Mouse (Mus musculus) embryonic facial prominence, embryonic 14.5 days (tissue): ENCODE data around the gene Tbc1d22b. TPM values are rescaled to one million over a fixed set of nuclear protein-coding genes. Genes with fewer than 3 reads are reported as not detected.
A peak's percentile ranks its signal among the peaks of the same experiment; 100 is the strongest.

Experiments
- ATAC-seq: fragments of 200-750 bp; cut with Nextera tagmentation; 2 replicates; pipeline ENCODE4 v1.8.0; 2017; ENCODE audit warnings: low read depth, moderate number of reproducible peaks, moderate TSS enrichment
- DNase-seq: peaks from one replicate; pipeline ENCODE4 v3.0.0-alpha.2; 2015; ENCODE audit warnings: low spot score
- H3K27ac ChIP-seq: fragments of 300-500 bp; sonication (generic); replicated peaks from 2 replicates; pipeline ENCODE4 v1.5.1; 2014; ENCODE audit warnings: low read depth, mild to moderate bottlenecking, low read length, moderate library complexity
- H3K27me3 ChIP-seq: fragments of 300-500 bp; sonication (generic); replicated peaks from 2 replicates; pipeline ENCODE4 v1.6.1; 2014; ENCODE audit warnings: low read length; ENCODE audit not compliant: control insufficient read depth, insufficient read depth
- H3K36me3 ChIP-seq: fragments of 300-500 bp; sonication (generic); 2 replicates; pipeline ENCODE4 v1.6.1; 2014; ENCODE audit warnings: low read length, mixed read lengths; ENCODE audit not compliant: control insufficient read depth, insufficient read depth
- H3K4me1 ChIP-seq: fragments of 300-500 bp; sonication (generic); 2 replicates; pipeline ENCODE4 v1.6.1; 2014; ENCODE audit warnings: antibody characterized with exemption, low read length; ENCODE audit not compliant: control insufficient read depth, insufficient read depth
- H3K4me2 ChIP-seq: fragments of 300-500 bp; sonication (generic); 2 replicates; pipeline ENCODE4 v1.6.1; 2014; ENCODE audit warnings: low read depth, mild to moderate bottlenecking, low read length, moderate library complexity, mixed read lengths
- H3K4me3 ChIP-seq: fragments of 300-500 bp; sonication (generic); 2 replicates; pipeline ENCODE4 v1.5.1; 2014; ENCODE audit warnings: low read depth, mild to moderate bottlenecking, low read length
- H3K9ac ChIP-seq: fragments of 300-500 bp; sonication (generic); 2 replicates; pipeline ENCODE4 v1.6.1; 2014; ENCODE audit warnings: low read depth, mild to moderate bottlenecking, low read length, moderate library complexity, mixed read lengths
- H3K9me3 ChIP-seq: fragments of 300-500 bp; sonication (generic); 2 replicates; pipeline ENCODE4 v1.6.1; 2016; ENCODE audit warnings: low read length; ENCODE audit not compliant: control insufficient read depth
- WGBS: fragments of 180-500 bp; shearing (Covaris S2); extraction: QIAGEN DNeasy Blood & Tissue Kit; methylation state at CpG from one replicate; pipeline ENCODE4 v1.1.7; 2014; 5-methylcytosine and 5-hydroxymethylcytosine counted together
- polyA plus RNA-seq: library from polyadenylated mRNA; unstranded; fragments of >200 nt; fragmentation: Nextera tagmentation; extraction: Ambion mirVana; gene quantifications from 2 replicates; pipeline ENCODE4 v1.2.1, GENCODE M21; 2014

Gene Tbc1d22b
- 12.3 and 12.6 TPM in 2 replicates for polyA plus RNA-seq

GRCm38 (mm10) chr17:29549543-29550428, at the start of gene Tbc1d22b, which contains the start of gene Gm17657:
TSS of gene Tbc1d22b (plus strand) at chr17:29549785.
TSS of gene Gm17657 (minus strand) at chr17:29549638.
- Histone ChIP-seq H3K27me3 (no peaks in the 10 kb centered on the region), H3K27ac (no peak within 1 kb of the TSS), H3K4me3 (peak within 1 kb of the TSS; percentile 91), H3K4me1 (peaks cover 10% of the 10 kb centered on the region), H3K4me2 (peak within 1 kb of the TSS; percentile 89), H3K9me3 (no peaks in the 10 kb centered on the region), H3K9ac (peak within 1 kb of the TSS; percentile 90), H3K36me3 (no peaks in the 10 kb centered on the region)
- ATAC-seq: peak; percentile 99
- peak; percentile 97 for DNase-seq
- under 1% methylated on average over 30 of the region's 44 CpGs for WGBS

- Histone ChIP-seq H3K9ac (no peak overlapping the region), H3K27ac (no peak overlapping the region), H3K36me3 (no peaks in the 10 kb centered on the region), H3K4me1 (peaks cover 10% of the 10 kb centered on the region), H3K9me3 (no peaks in the 10 kb centered on the region), H3K4me3 (no peak overlapping the region), H3K27me3 (no peaks in the 10 kb centered on the region), H3K4me2 (no peak overlapping the region)
- 77% methylated on average over 7 of the region's 7 CpGs for WGBS
- DNase-seq (no peak), ATAC-seq (no peak)
Measured at GRCm38 (mm10) chr17:29500243-29500740, 49.3 kb upstream of the Tbc1d22b start.

GRCm38 (mm10) chr17:29500802-29501469, 48.6 kb upstream of the Tbc1d22b start:
- Histone ChIP-seq H3K36me3 (no peaks in the 10 kb centered on the region), H3K9me3 (no peaks in the 10 kb centered on the region), H3K4me3 (no peak overlapping the region), H3K27me3 (no peaks in the 10 kb centered on the region), H3K4me1 (peaks cover 10% of the 10 kb centered on the region), H3K4me2 (no peak overlapping the region), H3K9ac (no peak overlapping the region), H3K27ac (no peak overlapping the region)
- no peak for ATAC-seq
- WGBS: 76% methylated on average over 17 of the region's 17 CpGs
- no peak for DNase-seq

GRCm38 (mm10) chr17:29502005-29502668, 47.4 kb upstream of the Tbc1d22b start:
- no peak for ATAC-seq

GRCm38 (mm10) chr17:29502669-29503665, 46.6 kb upstream of the Tbc1d22b start:
- peak overlapping the region; percentile 47 for H3K4me2 ChIP-seq
- H3K36me3 ChIP-seq: no peaks in the 10 kb centered on the region
- ATAC-seq (no peak), DNase-seq (peak; percentile 35)
- peak overlapping the region; percentile 17; the same call in 1 of the 2 replicates for H3K4me3 ChIP-seq
- no peak overlapping the region for H3K9ac ChIP-seq
- no peak overlapping the region for H3K27ac ChIP-seq
- peaks cover 10% of the 10 kb centered on the region for H3K4me1 ChIP-seq
- WGBS: 13% methylated on average over 32 of the region's 32 CpGs
- no peaks in the 10 kb centered on the region for H3K27me3 ChIP-seq
- H3K9me3 ChIP-seq: no peaks in the 10 kb centered on the region

More at GRCm38 (mm10) chr17:29502005-29502668, 47.4 kb upstream of the Tbc1d22b start:
- no peaks in the 10 kb centered on the region for H3K36me3 ChIP-seq
- H3K4me1 ChIP-seq: peaks cover 10% of the 10 kb centered on the region
- no peak overlapping the region for H3K4me3 ChIP-seq
- H3K4me2 ChIP-seq: no peak overlapping the region; the same call in 1 of the 2 replicates
- DNase-seq: no peak
- 71% methylated on average over 7 of the region's 7 CpGs for WGBS
- H3K27me3 ChIP-seq: no peaks in the 10 kb centered on the region
- H3K27ac ChIP-seq: no peak overlapping the region
- H3K9ac ChIP-seq: no peak overlapping the region
- no peaks in the 10 kb centered on the region for H3K9me3 ChIP-seq

- no peak for ATAC-seq
- Histone ChIP-seq H3K36me3 (no peaks in the 10 kb centered on the region), H3K4me1 (peaks cover 10% of the 10 kb centered on the region), H3K4me2 (no peak overlapping the region), H3K27ac (no peak overlapping the region), H3K9ac (no peak overlapping the region), H3K27me3 (no peaks in the 10 kb centered on the region), H3K9me3 (no peaks in the 10 kb centered on the region), H3K4me3 (no peak overlapping the region)
- 79% methylated on average over 5 of the region's 5 CpGs for WGBS
- DNase-seq: no peak
Measured at GRCm38 (mm10) chr17:29503700-29504099, 45.9 kb upstream of the Tbc1d22b start.

- Histone ChIP-seq H3K27ac (no peak overlapping the region), H3K4me2 (no peak overlapping the region)
- WGBS: 69% methylated on average over 12 of the region's 12 CpGs
Measured at GRCm38 (mm10) chr17:29508927-29509608, 40.5 kb upstream of the Tbc1d22b start.

More at GRCm38 (mm10) chr17:29508927-29509608, 40.5 kb upstream of the Tbc1d22b start:
- Histone ChIP-seq H3K9me3 (no peaks in the 10 kb centered on the region), H3K36me3 (no peaks in the 10 kb centered on the region), H3K9ac (no peak overlapping the region), H3K4me1 (no peaks in the 10 kb centered on the region), H3K27me3 (no peaks in the 10 kb centered on the region), H3K4me3 (no peak overlapping the region)
- DNase-seq (no peak), ATAC-seq (no peak)
